Mouse (Mus musculus): ENCODE measurements around the gene Hist2h3c1.
"Not testable (repeated sequence)": the region's sequence is repeated elsewhere in the genome, so short reads cannot be mapped to it uniquely, and the experiment has no call there.

The Hist2h3c1 gene

DNA sequence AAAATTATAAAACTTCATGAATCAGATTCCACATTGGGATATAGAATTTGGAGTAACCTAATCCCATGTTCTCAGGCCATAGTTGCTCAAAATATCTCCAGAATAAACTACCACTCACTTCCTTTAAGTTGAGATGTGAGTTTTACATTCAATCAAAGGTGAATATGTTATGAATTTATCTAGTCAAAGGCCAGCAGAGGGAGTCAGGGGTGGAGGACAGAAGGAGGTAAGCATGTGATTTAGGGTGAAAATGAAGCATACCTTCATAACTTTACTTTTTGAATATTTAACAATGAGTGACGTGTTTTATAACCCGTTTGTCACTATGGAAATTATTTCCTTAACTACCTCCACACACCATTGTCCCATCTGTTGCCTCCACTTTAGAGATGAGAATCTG, 11.6 kb upstream of the Hist2h3c1 start:
- no peak for DNase-seq (ENCODE audit: low read depth, low spot score)

DNA sequence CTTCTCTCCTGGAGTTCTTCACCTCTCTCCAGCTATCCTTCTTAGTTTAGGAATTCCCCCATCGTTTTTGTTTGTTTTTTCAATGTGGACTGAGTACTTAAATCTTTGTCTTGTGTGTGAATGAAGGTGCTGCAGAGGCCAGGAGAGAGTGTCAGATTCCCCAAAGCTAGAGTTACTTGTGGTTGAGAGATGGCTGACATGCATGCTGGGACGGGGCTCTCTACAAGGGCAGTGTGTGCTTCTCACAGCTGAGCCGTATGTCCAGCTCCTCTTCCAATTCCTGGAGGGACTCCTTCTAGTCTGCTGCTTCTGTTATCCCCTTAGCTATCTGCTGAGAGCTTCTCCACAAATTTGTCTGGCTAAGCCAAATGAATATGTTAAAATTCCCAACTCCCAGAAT, 10.6 kb upstream of the Hist2h3c1 start:
- DNase-seq (ENCODE audit: low read depth, low spot score) = no peak

DNA sequence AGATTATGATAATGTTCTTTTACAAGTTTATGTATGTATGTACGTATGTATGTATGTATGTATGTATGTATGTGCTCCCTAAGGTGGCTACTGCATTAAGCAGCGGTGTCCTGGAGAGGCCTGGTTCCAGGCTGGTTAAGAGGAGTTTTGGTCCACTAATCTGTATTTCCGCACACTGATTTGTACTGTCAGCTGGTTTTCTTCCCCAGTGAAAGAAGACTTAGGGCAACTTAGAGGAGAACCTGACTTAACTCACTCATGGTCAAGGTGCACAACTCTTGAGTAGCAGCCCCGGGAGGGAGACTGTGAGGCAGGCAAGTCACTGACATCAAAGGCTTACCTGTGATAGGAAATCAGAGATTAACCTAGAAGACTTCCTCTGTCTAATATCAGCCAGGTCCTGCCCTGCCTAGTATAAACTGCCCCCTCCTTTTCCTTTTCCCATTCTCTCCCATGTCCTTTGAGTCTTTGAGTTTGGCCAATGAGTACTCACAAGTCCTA, 9.6 kb upstream of the Hist2h3c1 start:
- DNase-seq (ENCODE audit: low read depth, low spot score) = no peak

DNA sequence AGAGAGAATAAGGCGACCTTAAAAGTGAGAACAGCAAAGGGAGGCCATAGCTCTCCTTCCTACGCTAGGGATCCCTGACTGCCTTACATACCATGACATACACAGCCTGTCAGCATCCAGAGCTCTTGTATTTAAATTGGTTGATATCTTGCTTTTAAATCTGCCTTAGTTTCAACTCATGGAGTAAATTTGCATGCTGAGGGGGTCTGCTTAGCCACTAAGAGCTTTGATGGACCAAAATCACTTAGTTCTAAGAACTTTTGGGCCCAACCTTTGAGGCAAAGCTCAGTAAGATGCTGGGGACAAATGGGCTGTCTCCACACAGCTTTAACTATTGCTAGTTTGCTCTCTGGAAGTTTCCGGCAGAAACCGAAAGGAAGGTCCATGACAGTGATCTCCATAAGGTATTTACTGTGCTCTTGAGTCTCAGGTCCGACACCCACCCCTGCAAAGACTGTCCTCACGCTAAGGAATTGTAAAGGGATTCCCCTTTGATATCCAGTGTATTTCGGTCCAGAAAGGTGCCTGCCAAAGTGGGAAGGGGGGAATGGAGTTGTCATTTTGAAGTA, 9.1 kb upstream of the Hist2h3c1 start:
- no peak for DNase-seq (ENCODE audit: low read depth, low spot score)

DNA sequence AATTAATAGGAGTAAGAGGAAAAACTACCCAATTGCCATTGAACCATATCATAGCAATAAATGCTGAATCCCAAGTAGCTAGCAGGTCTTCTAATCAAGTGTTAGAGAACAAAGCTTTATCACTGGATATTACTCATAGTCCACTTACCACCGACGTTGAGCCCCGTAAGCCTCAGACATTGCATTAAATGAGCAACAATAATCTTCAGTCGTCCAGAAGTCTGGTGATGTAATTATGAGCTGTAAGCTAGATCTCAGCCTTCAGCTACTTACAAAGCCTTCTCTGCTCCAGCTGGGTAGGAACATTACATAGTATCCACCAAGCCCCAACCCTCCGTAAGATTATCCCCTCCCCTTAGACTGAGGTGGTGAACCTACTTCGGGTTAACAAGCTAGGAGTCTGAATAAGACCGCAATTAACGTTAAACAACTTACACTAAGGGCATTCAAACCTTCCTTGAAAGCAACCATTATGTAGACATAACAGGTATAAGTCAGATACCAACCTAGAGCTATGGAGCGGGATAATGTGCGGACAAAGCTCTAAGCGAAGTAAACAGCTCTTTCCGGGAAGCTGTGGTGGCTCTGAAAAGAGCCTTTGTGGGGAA, 8.5 kb upstream of the Hist2h3c1 start:
- DNase-seq (ENCODE audit: low read depth, low spot score) = no peak

DNA sequence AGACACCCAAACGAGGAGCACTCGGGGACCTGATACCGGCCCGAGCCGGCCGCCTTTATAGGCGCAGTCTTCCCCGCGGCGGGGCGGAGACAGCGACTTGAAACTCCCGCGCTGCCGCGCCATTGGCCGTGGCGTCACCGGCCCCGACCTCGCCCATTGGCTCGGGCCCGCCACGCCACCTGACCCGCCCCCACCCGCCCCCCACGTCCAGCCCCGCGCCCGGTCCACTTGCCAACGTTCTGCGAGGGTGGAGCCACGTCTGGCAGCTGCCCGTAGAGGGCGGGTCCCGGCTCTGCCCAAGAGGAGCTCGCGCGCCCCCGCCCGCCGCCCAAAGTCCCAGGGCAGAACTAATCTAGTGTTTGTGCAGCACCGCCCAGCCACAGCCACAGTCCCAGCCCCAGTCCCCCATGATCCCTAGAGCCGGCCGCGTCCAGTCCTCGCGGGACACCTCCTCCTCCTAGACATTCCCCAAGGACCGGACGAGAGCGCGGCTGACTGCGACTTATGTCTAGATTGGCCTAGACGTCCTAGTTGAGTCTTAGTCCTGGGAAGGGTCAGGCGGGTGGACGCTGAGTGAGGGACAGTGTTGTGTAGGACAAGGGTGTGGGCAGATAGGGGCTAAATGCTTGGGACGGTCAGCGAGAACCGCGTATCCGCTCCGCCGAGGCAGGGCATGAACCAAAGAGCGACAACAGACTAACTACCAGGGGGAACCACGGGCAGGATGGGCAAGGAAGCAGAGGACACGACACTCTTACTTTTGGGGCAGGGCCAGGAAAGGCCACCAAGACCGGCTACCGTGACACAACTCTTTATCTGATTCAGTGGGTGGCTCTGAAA, 7.3 kb upstream of the Hist2h3c1 start, which contains the start of gene Hist2h3c2:
Hist2h3c2 (minus strand) TSS at position 174 of the 840 bp plus-strand sequence.
- not testable (repeated sequence) for DNase-seq (ENCODE audit: low read depth, low spot score)

DNA sequence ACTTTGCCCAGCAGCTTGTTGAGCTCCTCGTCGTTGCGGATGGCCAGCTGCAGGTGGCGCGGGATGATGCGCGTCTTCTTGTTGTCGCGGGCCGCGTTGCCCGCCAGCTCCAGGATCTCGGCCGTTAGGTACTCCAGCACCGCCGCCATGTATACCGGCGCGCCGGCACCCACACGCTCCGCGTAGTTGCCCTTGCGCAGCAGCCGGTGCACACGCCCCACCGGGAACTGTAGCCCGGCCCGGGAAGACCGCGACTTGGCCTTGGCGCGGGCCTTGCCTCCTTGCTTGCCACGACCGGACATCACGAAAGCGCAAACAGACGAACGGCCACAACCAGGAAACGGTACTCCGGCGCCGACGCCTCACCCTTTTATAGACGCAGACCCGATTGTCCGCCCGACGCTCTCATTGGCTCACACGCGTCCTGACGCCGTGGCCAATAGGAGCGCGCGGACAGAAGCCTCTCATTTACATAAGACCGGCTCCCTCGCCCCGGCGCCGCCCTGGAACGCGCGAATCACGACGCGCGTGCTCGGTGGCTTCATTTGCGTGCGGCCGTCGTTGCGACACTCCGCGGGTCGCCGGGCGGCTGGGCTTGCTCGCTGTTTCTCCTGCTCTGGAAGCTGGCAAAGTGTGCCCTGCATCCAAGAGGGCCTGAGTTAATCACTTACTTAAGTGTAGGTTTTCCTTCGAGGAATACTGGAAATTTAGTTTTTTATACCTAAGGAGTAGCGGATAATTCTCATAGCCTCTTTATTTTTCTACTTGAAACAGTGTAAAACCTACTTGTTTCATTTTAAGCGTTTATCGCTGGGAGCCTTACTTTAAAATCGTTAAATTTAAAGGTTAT, 6.3 kb upstream of the Hist2h3c1 start, which contains the start of gene Hist2h2aa2:
Hist2h2aa2 (minus strand) TSS at position 328 of the 850 bp plus-strand sequence.
- not testable (repeated sequence) for DNase-seq (ENCODE audit: low read depth, low spot score)

DNA sequence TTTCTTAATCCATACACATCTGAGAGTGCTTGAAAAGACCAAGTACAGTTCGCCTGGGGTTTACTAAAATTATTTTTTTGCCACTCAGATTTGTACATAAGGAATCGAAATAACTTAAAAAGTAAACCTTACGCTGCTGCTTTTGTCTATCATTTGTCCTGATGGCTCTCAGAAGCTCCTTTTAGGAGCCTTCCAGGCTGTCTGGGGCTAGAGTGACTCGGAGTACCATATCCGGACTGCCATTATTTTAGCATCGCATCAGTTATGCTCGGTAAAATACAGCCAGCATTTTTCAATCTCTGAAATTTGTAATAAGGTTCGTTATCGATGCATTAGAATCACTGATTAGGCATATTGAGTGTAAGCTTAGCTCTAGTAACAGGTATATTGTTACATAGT, 5.7 kb upstream of the Hist2h3c1 start:
- no peak for DNase-seq (ENCODE audit: low read depth, low spot score)

DNA sequence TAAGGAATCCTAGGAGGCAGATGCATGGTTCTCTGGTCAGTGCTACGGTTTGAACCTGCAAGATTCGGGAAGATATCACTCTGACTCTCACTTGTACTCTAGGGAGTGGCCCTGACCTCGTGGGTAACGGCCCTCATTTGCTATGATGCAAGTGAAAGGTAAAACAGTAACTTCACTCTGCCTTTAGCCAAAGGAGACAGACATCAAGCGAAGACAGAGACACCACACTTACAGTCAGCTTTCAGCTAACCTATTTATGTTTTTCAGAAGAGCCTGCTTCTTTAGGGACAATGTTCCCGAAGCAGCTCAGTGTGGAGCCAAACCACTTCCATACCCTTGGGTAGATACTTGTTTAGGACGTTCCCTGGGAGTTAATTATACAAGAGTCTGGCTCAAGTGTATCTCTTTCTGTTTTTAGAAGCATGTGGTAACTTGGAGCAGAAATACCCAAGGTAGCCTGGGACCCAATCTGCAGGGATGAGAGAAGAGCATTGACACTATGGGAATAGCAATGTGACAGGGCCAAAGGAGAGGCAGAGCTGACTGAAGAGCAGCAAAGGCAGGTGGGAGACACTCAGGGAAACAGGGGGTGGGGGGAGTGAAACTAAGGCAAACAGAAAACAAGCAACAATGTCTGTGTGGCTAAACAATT, 2.4 kb upstream of the Hist2h3c1 start:
- no peak for DNase-seq (ENCODE audit: low read depth, low spot score)

DNA sequence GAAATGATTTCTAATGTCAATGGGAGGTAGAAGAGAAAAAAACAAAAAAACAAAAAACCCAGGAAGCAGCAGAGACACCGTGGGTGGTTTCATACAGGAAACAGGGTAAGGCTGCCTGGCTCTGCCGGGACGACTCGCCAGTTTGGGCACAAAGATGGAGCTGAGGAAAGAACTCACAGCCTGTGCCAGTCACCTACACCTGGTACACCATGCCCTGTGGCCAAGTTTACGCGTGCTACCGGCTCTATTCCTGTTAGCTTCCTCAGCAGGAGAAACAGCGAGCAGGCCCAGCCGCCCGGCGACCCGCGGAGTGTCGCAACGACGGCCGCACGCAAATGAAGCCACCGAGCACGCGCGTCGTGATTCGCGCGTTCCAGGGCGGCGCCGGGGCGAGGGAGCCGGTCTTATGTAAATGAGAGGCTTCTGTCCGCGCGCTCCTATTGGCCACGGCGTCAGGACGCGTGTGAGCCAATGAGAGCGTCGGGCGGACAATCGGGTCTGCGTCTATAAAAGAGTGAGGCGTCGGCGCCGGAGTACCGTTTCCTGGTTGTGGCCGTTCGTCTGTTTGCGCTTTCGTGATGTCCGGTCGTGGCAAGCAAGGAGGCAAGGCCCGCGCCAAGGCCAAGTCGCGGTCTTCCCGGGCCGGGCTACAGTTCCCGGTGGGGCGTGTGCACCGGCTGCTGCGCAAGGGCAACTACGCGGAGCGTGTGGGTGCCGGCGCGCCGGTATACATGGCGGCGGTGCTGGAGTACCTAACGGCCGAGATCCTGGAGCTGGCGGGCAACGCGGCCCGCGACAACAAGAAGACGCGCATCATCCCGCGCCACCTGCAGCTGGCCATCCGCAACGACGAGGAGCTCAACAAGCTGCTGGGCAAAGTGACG, 1.2 kb upstream of the Hist2h3c1 start, which contains the start of gene Hist2h2aa1:
Hist2h2aa1 (plus strand) TSS at position 495 of the 884 bp plus-strand sequence.
- DNase-seq (ENCODE audit: low read depth, low spot score) = not testable (repeated sequence)

DNA sequence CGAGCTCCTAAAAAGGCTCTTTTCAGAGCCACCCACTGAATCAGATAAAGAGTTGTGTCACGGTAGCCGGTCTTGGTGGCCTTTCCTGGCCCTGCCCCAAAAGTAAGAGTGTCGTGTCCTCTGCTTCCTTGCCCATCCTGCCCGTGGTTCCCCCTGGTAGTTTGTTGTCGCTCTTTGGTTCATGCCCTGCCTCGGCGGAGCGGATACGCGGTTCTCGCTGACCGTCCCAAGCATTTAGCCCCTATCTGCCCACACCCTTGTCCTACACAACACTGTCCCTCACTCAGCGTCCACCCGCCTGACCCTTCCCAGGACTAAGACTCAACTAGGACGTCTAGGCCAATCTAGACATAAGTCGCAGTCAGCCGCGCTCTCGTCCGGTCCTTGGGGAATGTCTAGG, 467 bp upstream of the Hist2h3c1 start:
- DNase-seq (ENCODE audit: low read depth, low spot score) = not testable (repeated sequence)

DNA sequence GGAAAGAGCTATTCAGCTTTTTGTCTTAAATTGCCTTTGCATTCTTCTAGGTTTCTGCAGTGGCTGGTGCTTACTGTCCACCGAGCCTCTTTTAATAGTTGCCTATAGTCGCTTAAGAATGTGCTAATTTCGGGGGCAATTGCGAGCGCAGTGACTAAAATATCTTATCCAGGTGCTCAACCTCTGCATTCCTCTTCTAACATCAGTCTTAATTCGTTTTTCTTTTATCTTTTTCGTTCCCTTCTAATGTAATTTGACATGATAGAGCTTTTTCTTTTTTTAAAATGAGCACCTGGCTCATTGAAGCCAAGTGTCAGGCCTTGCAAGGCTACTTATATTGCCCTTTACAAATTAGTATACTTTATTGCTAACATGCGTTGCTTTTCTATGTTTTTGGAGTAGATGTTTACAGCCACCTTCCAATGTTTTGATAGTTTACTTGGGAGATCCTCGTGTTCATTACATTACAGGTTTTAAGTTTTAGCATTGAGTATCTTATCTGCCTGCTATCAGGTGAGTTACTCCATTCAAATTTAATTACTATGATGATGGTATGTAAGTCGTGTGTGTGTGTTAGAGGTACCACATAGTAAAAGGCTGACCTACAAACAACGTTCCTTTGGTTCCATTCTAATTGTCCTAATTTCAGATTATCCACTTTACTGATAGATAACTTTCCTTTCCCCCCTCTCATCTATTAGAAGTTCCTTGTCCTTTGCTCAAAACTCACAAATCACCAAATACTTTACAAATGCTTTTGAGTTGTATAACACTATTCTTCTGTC, 1.1 kb downstream of the Hist2h3c1 start:
- no peak for DNase-seq (ENCODE audit: low read depth, low spot score)

DNA sequence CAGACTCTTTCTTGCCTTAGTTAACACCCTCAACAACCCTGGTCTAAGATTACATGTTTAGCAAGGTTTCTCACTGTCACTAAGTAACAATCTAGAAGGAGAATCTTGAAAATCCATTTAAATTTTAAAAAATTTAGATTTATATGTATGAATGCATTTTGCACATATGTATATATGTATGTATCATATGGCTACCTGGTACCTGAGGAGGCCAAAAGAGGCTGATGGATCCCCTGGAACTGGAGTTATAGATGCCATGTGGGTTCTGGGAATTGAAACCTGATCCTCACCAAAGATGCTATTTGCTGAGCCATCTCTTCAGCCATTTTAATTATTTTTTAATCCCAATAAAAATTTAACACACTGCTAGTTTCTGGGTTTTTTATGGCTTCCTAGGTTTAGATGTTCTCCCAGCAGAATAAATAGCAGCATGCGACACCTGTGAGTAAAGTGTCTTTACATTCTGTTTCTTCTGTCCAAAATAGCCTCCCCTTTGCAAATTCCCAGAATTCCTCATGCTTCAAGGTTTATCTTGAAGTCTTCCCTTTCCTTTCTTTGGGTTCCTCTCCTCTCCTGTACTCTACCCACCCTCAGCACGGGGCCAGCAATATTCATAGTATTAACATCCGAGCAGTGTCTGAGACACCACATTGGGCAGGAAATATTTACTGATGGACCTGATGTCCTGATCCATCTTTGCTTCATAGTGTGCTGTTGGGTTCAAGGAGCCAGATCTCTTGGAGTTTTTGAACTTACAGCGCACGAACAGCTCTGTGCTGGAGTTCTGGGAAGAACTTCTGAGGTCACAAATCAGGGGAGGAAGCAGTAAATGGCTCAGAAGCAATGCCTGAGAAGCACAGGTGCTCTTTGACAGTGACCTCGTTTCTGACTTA, 1.9 kb downstream of the Hist2h3c1 start:
- no peak for DNase-seq (ENCODE audit: low read depth, low spot score)

DNA sequence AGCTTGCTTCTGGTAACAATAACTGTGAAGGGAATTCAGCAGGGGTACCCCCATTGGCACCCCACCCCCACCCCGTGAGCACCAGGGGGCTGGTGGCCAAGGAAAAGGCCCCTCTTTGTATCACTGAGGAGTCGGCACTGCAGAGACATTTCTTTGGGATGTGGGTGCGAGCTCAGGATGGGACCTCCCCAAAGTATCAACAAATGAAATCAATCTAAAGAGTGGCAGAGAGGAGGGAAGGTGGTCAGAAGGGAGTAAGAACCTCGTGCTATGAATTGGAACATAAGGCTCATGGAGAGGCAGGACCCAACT, 2.5 kb downstream of the Hist2h3c1 start:
- DNase-seq (ENCODE audit: low read depth, low spot score) = no peak

DNA sequence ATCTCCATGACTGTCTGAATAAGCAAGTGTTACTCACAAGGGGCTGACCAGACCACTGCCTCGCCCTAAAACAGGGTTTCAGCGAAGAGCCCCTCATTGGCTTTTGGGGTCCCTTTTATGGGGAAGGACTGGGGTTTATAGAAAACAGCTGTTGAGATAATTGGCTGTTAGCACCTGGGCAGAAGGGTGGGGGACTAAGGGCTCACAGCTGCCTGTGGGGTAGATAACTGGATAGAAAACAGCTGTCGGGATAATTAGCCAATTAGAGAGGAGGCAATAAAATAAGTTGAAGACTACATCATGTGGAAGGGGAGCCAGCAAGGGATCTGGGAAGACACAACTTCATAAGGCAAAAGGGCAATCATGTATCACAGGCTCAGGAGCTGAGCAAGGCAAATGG, 4.4 kb downstream of the Hist2h3c1 start:
- no peak for DNase-seq (ENCODE audit: low read depth, low spot score)

DNA sequence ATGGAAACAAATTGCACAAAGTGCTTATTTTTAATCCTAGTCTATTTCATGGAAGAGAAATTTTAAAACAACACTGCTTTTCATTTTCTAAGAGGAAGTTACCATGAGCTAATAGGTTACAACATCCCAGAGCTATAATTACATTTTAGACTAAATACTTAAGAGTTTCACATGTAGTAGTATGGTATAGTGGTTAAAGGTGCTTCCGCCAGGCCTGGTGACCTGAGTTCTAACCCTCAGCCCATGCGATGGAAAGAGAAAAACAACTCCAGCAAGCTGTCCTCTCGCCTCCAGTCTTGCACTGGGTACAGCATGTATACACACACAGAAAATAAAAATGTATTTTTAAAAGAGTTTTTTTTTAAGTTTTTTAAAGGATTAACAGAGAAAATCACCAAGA, 5.3 kb downstream of the Hist2h3c1 start:
- no peak for DNase-seq (ENCODE audit: low read depth, low spot score)

DNA sequence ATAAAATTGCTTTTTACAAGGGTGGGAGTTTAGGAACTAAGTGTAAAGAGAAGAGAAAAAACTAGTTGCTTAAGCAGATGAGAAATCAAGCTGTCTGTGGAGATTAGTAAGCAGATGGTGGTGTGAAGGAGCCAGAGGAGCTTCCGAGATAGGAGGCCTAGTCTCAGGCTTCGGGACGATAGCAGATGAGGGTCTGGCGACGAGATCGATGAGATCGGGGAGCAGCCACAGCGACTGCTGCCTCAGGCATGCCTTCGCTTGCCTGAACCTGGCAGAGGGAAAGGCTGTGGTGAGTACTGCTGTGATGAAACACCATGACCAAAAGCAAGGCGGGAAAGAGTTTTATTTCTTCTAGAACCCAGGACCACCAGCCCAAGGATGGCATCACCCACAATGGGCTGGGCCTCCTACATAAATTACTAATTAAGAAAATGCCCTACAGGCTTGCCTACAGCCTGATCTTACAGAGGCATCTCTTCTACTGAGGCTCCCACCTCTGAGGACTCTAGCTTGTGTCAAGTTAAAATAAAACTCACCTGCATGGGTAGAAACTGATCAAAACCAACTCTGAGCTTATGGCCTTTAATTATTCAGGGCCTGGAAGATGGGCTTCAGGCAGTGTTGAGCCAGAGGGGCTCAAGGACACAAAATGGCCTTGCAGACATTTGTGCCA, 8.3 kb downstream of the Hist2h3c1 start:
- no peak for DNase-seq (ENCODE audit: low read depth, low spot score)
